Mouse (Mus musculus) adrenal gland, postnatal 10 days (tissue): ENCODE measurements around the gene Slc27a3. TPM values are rescaled to one million over a fixed set of nuclear protein-coding genes. Genes with fewer than 3 reads are reported as not detected.

ENCODE experiments used
- DNase-seq: peaks from one replicate; pipeline ENCODE4 v3.0.0; 2021; ENCODE audit warnings: mixed read lengths
- long read RNA-seq, 2 experiments: library from polyadenylated mRNA; stranded (forward); transcript quantifications; one replicate each; pipeline ENCODE4 v2.0.0; 2021
- total RNA-seq, 2 experiments: library from RNA; stranded (reverse); gene quantifications; 2 replicates each; pipeline ENCODE4 v1.2.3; 2021

Slc27a3 gene
- total RNA-seq, result 10 to 100 TPM; 55.2 to 65.9 TPM
- long read RNA-seq, experiment 1, transcript Slc27a3-201 (10 exons, 2,259 nt), result major isoform, 53 of 78 reads
- long read RNA-seq, experiment 1, partial matches to known transcripts, result 23 of 78 reads
- long read RNA-seq, experiment 1, other reads (novel, unspliced or antisense), result 2 of 78 reads
- long read RNA-seq, experiment 2, transcript Slc27a3-201 (10 exons, 2,259 nt), result major isoform, 24 of 33 reads
- long read RNA-seq, experiment 2, partial matches to known transcripts, result 5 of 33 reads
- long read RNA-seq, experiment 2, other reads (novel, unspliced or antisense), result 4 of 33 reads

GRCm38 (mm10) chr3:90389511-90390490 lies at the start of gene Slc27a3:
Gene Slc27a3, minus strand, starts transcription at chr3:90389938.
- DNase-seq, result peak; percentile 81

DNA sequence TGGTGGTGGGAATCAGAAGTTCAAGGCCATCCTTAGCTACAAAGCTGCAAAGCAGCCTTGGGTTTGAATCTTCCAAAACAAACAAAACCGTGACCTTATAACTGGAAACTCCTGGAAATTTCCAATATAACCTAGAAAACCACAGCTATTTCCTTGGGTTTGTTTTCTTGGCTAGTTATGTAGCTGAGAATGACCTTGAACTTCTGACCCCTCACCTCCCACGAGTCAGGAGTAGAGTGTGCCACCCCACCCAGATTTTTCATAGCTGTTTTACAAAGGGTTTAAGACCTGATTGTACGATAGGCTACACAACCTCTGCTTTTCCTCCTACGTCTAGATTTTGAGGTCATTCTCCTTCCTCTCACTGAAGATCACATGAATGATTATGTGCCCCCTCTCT lies 47.4 kb upstream of the Slc27a3 start:
- DNase-seq, result no peak

- no peak for DNase-seq
These were observed 44.5 kb upstream of the Slc27a3 start for GRCm38 (mm10) chr3:90434073-90434730.

DNA sequence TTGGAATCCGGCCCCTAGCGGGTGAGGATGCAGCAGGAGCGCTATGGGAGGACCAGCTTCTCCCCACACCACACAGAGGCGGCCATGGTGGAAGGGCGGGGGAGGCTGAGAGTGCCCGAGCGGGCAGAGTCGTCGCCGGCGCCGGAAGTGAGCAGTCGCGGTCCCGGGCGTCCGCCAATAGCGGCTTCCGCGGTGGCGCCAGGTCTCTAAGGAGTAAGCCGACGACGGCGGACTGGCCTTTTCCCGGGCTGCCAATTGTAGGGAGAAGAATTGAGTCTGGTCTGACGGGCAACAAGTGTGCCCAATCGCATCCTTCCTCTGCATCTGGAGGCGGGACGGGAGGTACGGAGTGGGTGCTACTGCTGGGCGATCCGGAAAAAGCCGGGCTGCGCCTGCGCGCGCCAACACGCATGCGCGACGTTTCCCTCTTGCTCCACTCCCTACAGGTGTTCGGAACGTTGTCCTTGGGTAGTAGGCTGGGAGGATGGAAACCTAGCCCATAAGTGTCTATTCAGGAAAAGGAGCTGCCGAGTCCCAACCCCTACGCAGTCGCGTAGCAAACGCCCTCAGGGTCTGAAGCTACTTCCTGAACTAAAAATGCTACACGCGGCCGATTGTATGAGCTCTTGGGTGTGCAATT lies 43.8 kb upstream of the Slc27a3 start, which contains the start of gene Ints3:
Gene Ints3 (minus strand): TSS at position 242 of the 640 bp plus-strand sequence.
- peak; percentile 100 for DNase-seq

DNA sequence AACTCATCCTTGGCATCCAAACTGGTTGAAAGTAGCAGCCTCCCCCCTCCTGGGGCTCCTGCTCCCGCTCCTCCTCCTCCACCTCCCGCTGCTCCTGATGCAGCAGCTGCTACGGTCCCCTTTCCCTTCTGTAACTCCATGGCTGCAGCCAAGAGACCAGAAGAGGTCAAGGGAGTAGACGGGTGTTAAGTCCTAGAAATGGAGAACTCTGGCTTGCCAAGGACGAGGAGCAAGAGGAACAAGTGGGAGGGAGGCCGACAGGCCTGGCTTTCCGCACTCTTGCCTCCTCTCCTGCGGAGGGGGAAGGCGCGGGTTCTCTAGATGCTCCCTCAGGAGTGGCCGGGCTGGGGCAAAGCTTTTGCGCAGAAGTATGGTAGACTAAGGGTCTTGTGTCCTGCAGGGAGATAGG lies 43.1 kb upstream of the Slc27a3 start:
- no peak for DNase-seq

DNA sequence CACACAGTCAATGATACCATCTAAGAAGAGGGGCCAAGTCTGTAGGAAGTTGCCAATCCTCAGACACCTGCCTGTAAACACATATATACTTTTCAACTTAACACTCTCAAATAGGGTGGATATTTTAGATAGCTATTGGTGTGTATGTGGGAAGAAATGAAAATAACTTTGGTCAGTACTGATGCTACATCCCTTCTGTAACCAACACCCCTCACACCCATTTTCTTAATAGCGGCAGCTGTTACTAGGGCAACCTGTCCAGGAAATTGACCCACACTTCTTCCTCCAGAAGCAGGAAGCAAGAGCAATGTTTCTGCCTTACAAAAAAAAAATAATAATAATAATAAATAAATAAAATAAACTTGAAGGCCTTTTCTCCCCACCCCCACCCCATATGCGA lies 42.6 kb upstream of the Slc27a3 start:
- DNase-seq, result no peak

DNA sequence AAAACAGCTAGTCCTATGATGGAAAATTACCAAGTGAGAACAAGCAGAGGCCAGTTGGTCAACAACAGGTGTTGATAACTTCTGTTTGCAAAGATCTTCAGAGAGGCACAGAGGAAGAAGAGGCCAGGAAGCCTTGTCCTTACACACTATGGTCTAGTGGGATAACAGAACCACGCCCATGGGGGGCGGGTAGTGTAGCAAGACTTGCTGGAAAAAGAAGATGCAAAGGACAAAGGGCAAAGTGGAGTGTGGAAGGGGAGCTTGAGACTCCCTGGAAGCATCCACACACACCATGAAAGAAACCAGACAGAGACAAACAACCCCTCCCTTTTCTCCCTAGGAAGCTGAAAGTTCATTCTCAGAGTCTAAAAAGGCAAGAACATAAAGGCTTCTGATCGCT lies 39.8 kb upstream of the Slc27a3 start:
- no peak for DNase-seq

DNA sequence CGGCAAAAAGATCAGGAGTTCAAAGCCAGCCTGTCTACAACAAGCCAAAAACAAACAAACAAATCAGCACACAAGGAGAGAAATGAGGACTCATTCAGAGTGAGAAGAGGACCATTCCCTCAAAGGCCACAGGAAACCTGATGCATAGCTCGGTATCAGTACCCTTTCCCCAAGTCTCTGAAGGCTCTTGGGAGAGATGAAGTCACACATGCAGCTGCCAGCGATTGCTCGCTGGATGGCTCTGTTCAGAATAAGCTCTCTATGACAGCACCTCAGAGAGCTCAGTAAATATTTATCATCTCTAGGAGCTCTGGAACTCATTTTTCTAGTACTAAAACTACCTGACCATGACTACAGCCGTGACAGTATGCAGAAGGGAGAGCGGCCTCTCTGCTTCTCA lies 38.4 kb upstream of the Slc27a3 start:
- DNase-seq, result no peak

DNA sequence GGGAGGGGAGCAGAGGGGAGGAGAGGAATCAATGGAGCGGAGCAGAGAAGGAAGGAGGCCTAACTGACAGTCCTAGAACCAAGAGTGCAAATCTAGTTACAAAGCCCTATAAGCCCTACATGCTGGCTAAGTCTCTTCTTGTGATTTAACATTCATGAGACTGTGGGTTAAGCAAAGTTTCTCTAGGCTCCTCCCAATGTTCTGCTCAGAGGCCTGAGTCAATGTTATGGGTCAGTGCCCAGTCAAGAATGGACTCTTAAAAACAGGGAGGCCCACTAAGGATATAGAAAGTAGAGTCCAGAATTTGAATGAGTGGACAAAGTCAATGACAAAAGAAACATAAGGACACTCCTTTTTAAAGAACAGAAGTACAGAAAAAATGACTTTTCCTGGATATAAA lies 37.8 kb upstream of the Slc27a3 start:
- no peak for DNase-seq

DNA sequence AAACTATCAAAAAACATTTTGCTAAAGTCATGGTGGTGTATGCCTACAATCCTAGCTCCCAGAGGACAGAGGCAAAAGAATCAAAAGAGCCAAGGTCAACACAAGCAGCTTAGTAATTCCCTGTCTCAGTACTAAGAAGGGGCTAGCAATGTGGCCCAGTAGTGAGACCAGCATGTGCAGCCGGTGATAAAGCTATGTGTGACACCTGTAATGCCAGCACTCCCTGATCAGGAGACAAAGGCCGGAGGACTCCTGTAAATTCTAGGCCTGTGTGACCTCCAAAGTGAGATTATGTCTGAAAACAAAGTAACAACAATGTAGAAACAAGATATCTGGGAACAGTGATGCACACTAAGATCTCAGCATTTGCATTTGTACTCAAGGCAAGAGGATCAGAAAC lies 35.8 kb upstream of the Slc27a3 start:
- DNase-seq, result no peak

DNA sequence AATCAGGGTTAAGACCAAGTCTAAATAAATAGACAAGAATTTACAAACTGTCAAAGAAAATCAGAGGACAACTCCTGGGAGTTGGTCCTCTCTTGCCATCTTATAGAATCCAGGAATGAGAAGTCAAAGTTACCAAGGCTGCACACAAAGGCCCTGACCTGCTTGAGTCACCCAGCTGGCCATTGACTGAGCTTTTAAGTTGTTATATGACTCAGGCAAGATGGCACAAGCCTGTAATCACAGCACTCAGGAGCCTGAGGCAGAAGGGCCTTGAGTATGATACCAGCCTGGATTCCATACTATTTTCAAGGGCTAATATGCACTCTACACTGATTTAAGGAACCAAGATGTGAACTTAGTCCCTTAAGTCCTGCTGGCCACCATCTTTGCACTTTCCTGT lies 33.8 kb upstream of the Slc27a3 start:
- no peak for DNase-seq

DNA sequence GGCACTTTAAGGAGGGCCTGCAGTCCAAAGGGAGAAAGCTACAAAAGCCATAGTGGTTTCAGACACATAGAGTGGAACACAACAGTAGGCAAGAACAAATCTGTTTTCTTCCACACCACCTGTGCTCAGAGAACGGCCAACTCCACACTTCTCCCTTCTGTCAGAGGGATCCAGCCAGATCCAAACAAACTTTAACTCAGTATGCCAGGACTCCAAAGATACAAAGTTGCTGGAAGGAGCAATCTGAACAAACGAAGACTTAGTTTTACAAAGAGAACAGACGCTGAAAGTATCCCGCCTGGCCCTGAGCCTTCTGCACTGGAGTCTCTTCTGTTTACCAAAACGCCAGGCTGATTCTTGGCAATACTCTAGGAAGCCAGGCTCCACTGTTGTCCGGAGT lies 31.0 kb upstream of the Slc27a3 start:
- DNase-seq, result no peak

- DNase-seq, result no peak
These were observed 23.3 kb upstream of the Slc27a3 start for GRCm38 (mm10) chr3:90413011-90413396.

- DNase-seq, result peak; percentile 90
These were observed 22.7 kb upstream of the Slc27a3 start for GRCm38 (mm10) chr3:90412312-90413010.

GRCm38 (mm10) chr3:90408721-90409120 lies 19.0 kb upstream of the Slc27a3 start:
- no peak for DNase-seq

DNA sequence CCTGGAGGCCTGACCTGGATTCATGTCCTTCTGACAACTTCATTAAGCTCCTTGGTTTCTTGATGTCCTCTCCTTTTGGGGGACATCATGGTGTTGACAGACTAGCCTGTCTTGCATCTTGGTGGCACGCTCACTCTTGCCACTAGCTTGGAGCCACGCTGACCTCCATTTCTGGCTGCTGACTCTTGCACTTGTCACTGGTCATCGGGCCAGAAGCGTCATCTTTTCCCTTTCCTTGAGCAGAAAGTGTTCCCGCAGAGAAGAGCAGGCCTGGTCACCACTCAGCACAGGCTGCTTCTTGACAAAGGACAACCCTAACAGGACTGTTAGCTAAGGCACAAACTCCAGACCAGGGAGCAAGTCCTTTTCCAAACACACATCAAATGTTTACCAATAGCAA lies 16.7 kb upstream of the Slc27a3 start:
- no peak for DNase-seq

- no peak for DNase-seq
These were observed 14.9 kb upstream of the Slc27a3 start for GRCm38 (mm10) chr3:90404609-90405008.

DNA sequence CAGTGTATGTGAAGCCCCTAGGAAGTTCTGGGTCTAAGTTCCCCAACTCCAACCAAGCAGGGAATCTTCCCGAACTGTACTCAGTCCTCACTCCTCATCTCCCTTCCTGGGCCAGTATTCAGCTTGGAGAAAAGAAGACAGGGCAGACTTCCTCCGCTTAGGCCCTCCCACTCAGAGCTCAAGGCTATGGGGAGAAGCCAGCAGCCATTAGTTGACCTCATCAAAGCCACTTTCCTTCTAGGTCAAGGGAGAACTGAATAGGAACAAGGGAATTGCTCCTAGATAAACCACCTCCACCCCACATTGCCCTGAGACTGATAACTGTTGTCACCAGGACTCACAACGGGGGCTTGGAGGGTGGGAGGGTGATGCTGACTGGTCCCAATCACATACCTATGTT lies 14.4 kb upstream of the Slc27a3 start:
- peak; percentile 58 for DNase-seq

DNA sequence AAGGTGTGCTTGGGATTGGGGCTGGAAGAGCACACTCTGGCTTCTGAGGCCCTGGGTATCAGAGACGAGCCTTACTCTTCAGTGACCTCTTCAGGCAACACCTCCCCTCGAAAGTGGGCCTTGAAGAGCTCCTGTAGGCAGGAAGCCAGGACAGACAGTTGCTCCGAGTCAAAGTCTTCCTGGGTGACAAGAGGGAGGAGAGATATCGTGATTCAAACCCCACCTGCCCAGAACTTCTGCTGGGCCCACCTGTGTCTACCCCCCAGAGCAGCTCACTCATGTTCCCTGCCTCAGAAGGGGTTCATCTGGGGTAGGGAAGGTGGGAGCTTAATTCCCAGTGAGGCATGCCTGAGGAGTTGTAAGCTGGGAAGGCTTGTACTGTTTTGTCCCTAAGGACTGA lies 11.3 kb upstream of the Slc27a3 start:
- DNase-seq, result no peak

DNA sequence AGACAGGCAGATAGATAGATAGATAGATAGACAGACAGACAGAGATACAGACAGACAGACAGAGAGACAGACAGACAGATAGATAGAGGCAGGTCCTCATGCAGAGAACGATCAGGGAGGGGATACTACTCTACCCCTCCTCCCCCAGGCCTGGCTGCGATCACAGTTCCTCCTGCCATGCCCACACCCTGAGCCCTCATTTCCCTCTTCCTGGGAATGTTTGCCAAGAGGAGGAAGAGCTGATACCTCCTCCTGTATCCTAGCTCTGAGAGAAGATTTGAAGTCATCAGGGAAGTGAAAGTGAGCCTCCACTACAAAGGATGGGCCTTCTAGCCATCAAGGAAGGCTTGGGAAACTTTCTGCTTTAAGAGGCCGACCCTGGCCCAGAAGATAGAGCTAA lies 5.9 kb upstream of the Slc27a3 start:
- DNase-seq, result no peak

- DNase-seq, result no peak
These were observed 2.9 kb upstream of the Slc27a3 start for GRCm38 (mm10) chr3:90392661-90393060.

DNA sequence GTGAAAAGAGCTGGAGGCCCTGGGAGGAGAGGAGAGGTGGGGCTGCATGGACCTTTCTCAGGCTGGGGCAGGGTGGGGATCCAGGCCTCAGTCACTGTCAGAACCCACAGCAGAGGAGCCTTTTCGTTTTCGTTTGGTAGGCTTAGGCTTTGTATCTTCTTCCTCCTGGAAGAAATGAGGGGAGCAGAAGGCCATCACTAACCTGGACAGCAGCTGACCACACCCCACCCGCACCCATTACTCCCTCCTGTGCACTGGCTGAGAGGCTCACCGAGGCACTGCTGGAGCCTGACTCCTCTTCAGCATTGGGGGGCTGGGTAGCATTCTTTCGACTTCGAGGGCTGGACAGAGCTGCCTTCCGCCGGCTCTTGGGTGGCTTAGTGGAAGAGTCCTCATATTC lies 2.2 kb upstream of the Slc27a3 start:
- no peak for DNase-seq
